Mouse (Mus musculus): ENCODE results near the gene Klhl24.
"Not testable (repeated sequence)": the region's sequence is repeated elsewhere in the genome, so short reads cannot be mapped to it uniquely, and the experiment has no call there.

The Klhl24 gene

DNA sequence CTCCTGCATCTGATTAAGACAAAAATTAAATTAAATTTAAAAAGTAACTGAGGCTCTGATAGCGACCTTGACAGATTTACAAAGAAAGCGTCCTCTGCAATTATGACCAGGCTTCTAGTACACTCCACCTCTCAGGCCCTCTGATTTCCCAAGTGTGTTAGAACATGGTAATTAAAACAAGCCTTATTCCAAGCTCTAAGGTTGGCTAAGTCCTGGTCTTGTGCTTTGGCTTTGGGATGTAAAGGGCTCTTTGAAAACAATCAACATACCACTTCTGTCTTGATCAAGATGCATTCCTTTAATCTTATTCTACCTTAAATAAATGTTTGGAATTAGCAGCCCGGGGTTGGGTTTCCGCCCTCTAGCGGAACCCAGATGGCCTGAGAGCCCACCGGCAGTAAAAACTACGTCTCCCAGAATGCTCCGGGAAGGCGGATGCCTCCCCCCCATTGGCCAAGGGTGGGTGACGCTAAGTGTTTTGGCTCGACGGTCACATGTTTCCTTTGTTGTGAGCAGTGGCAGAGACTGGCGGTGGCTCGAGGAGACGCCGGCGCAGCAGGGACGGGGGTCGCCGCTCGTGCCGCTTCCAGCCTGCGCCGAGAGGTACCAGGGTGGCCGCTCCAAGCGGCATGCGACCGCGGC, at the start of gene Klhl24:
Gene Klhl24 (plus strand): TSS at position 474 of the 642 bp plus-strand sequence.
- peak; percentile 90 for DNase-seq

DNA sequence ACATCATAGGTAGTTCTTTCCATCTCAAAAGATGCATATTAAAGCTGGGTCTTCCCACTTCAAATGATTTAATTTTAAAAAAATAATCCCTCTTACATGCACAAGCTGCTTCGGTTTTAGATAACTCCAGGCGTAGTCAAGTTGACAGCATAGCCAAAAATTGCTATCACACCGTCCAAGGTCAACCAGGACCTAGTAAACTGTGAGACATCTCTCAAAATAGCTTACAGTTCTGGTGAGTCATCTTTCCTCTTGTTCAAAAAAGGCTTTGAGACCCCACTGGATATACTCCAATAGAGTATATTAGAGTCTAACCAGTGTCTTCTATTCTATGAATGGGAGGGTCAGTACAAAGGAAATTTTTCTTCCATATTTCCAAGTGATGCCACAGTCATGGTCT, 44.7 kb upstream of the Klhl24 start:
- DNase-seq: no peak

DNA sequence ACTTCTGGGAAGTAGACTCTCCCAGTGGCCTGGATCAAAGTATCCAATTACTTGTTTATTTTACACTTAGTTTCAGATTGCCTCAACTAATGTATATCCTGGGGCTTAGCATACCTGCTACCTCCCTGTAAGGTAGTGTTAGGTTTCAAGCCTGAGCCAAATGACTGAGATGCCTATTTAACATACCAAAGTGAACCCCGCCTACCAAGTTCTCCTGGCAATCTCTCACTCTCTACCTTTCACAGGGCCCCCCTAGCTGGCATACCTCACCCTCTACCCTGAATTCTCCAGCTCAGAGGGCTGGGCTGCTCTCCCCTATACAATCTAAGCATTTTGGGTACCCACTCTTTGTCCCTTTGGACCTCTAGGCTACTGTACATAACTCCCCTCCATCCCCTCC, 24.6 kb upstream of the Klhl24 start:
- DNase-seq: no peak

DNA sequence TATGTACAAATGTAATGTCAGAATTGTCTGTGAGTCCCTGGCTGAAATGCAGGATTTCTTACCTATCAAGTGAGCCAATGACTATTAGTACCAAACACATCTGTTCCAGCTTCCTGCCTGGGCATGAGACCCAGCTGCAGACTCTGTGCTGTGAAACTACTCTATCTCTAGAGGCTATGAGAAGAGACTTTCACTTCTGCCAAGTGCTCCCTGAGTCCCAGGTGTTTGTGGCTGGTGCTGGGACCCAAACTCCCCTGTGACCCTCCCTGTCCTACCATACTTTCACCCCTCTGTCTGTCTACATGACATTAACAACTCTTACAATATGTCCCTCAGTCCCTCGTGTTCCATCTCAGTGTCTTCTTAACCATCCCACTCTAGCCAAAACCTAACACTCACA, 20.7 kb upstream of the Klhl24 start:
- no peak for DNase-seq

DNA sequence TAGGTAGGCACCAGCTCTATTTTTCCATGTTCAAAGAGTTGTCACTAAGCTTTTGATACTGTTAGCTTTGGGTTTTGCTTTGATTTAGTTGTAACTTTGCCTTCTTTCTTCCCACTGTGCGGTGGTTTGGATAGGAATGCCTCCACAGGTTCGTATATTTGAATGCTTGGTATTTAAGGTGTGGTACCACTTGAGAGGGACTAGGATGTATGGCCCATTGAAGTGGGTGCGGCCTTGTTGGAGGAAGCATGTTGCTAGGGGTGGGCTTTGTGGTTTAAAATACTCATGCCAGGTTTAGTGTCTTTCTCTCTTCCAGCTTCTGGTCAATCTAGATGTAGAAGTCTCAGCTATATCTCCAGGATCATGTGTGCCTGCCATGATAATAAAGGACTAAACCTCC, 17.1 kb upstream of the Klhl24 start:
- no peak for DNase-seq

DNA sequence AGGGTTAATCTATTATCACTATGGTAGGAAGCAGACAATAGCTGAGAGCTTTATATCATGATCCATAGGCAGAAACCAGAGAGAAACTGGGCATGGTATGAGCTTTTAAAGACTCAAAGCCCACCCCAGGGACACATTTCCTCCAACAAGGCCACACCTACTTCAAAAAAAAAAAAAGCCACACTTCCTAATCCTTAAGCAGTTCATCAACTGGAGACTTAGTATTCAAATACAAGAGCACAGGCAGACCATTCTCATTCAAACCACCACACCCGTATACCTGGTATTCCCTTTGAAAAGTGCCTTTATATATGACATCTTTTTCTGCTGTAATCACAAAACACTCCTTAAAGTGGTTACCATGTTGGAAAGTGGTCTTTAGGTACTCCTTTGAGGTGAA, 12.7 kb upstream of the Klhl24 start:
- DNase-seq: no peak

DNA sequence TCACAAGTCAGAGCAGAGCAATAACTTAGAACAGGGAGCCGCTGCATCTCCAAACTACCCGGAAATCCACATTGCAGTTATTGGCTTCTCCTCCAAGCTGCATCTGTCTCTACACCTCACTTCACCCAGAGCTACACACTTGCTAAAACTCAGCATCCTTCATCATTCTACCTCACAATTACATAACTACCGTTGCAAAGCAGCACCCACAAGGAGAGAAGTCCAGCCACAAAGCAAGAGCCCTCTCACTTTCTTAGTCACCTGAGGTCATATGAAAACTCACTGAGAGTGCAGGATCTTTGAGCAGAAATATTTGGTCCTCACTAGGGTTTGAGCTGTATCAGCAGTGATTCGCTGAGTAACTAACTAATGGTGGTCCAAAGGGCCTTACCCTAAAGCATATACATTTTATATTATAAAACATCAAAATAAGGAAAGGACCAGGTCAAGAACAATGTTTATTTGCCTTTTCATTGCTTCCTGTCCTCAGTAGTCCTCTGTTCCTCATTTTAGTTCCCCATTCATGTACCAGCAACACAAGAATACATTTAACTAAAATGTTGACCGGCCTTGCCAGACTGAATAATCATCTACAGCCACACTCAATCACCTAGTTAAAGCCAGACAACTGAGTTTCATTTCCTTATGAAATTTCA, 12.0 kb upstream of the Klhl24 start:
- no peak for DNase-seq

DNA sequence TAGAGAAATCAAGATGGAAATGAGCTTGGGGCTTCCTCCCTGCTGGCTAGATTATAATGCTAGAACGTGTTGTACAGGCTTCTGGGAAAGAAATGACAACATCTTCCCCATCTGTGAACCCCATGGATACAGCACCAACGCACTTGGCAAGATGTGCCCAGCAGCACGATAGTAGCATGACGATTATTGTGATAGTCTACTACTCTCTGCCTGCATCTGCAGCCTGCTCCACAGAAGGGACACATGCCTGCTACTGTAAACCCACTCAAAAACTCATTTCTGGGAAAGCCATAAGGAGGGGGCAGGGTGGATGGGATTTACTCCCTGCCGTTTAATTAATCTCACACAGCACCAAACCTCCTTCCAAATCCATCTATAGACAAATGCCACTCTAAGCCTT, 10.4 kb upstream of the Klhl24 start:
- no peak for DNase-seq

DNA sequence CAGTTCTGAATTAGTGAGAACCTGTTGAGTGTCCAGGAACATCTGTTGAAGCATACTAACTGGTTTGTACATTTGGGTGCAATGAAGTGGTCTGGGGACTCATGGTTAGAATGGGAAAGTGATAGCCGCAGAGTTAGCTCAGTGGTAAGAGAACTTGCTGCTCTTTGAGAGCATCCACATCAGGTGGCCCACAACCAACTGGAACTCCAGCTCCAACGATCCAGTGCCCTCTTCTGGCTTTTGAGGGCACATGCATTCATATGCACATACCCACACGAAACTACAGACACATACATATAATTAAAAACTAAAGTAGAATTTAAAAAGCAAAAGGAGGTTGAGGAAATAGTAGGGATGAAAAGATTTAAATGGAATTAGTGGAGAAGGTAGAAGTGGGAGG, 7.7 kb upstream of the Klhl24 start:
- DNase-seq: no peak

DNA sequence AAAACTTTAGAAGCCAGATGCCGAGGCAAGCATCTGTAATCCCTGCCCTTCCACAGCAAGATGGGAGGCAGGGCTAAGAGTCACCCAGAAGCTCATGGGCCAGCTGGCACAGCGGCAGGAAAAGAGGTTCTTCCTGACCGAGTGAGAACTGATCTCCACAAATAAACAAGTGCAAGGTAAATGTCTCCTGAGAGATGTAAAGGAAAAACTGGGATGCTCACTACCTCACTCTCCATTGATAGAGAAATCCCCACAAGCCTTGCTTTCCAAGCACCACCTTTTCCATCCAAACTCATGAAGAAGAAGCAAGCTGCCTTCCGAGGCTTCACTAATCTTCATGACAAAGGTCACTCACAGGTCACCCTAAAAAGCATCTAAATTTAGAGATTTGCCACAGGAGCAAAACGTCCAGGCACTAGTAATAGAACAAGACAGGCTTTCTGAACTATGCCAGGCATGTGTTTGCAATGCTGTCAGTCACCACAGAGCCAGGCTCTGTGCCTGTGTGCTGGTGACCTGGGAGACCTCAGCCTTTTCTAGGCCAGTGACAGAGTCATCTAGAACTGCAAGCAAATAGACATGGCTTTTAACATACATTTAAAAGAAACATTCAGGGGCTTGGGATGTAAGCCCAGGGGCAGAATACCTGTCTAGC, 6.3 kb upstream of the Klhl24 start:
- DNase-seq: no peak

DNA sequence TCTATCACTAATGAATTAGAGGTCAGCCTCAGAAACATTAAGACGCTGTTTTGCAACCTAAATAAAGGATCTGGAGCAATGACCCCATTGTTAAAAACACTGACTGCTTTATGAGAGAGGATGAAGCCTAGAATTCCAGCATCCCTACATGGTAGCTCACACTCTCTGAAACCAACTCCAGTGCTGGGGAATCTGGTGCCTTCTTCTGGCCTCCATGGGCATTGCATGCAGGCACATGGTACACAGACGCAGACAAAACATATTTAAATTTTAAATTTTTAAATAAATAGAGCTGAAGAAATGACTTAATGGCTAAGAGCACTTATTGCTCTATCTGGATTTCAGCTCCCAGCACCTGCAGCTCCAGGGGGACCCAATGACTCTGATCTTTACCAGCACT, 1.4 kb upstream of the Klhl24 start:
- no peak for DNase-seq

DNA sequence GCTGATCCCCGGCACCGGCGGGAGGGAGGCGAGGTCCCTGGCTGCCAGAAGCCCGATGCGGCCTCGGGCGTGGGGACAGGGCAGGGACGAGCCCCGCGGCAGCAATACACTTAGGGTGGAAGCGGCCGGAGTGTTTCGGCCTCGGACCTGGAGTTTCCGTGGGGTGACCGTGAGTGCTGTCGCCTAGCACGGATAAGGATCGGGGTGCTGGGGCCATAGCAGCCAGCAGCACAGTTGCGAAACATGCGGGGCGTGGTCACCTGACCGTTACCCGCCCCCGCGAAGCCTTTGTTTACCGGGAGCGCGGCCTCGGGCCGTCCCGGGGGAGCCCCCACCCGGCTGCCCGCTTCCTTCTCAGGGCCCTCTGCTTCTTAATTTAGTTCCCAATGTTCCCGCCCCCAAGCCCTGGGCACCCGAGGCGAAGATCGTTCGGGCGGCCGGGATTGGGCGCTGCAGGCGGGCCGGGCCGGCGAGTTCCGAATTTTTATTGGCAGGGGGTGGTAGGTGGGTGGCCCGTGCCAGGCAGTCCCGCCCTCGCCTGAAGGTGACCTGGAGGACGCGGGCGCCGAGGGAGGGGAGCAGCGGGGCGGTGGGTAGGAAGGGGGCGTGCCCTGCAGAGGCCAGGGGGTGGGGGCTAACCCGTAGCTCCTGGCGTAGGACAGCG, 501 bp downstream of the Klhl24 start:
- DNase-seq: peak; percentile 90

DNA sequence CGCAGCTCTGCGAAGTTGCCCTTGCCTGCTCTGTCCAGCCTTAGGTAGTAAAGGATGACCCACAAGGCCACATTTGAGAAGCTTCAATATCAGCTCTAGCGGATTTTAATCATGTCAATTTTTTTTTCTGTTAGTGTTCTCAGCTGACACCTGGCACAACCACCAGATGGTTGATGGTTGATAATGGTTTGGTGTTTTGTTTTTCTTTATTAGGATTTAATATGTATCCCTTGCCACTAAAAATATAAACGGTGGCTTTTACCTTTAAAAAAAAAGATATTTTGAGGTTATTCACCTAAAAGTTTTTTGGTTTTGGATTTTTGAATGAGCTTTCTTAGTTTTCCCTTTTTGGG, 1.0 kb downstream of the Klhl24 start:
- DNase-seq: no peak

DNA sequence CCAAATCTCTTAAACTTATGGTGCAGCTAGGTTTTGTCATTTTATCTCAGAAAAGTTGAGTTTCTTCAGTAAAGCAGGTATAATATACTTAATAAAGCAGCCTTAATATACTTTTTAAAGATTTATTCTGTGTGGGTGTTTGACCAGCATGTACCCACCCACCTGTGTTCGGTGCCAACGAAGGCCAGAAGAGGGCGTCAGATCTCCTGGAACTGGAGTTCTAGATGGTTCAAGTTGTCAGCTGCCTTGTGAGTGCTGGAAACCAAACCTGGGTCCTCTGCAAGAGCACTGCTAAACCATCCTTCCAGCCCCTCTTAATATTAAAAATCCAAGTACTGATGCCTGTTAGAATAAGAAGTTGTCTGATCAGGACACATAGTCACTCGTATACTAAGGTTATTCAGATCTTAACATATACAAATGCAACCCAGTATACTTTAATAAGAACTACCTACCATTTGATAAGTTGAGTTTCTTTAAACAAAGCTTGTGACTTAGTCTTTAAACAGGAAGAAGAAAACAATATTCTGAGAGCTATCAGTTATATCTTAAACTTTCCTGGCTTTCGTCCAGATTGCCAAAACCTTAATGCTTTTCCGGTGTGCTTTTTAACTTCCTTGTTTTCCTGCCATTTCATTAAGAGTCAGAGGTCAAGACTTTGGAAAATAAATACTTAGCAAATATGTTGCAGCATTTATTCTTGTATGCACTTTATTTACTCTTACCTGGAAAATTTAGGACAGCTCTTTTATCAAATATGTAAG, 1.7 kb downstream of the Klhl24 start:
- DNase-seq: peak; percentile 17

DNA sequence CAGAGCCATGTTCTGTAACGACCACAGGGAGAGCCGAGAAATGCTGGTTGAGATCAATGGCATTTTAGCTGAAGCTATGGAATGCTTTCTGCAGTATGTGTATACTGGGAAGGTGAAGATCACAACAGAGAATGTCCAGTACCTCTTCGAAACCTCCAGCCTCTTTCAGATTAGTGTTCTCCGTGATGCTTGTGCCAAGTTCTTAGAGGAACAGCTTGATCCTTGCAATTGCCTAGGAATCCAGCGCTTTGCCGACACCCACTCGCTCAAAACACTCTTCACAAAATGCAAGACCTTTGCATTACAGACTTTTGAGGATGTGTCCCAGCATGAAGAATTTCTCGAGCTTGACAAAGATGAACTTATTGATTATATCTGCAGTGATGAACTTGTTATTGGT, 9.7 kb downstream of the Klhl24 start:
- no peak for DNase-seq

DNA sequence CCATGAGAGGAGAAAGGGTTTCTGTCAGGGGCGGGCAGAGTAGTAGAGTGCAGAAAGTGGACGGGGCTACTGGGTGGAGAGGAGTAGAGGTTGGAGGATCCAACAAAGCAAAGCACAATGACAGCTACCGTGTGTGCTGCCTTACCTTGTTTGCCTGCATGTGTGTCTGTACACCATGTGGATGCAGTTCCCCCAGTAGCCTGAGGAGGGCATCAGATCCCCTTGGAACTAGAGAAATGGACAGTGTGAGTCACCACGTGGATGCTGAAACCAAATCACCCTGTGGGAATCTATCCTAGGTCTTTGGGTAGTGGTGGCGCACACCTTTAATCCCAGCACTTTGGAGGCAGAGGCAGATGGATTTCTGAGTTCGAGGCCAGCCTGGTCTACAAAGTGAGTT, 11.6 kb downstream of the Klhl24 start:
- no peak for DNase-seq

DNA sequence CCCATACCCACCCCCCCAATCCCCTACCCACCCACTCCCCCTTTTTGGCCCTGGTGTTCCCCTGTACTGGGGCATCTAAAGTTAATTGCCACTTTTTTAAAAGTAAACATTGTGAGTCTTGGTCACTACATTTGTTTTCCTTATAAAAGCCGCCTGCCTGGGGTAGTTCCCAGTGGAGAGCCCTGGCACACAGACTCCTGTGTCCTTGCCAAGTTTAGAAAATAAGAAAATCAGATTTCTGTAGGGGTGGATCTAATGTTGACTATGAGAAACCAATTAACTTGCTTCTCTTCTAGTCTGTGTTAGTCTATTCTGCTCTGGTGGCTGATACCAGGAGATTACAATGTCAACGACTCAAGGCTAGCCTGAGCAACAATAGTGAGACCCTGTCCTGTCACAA, 15.3 kb downstream of the Klhl24 start:
- no peak for DNase-seq

DNA sequence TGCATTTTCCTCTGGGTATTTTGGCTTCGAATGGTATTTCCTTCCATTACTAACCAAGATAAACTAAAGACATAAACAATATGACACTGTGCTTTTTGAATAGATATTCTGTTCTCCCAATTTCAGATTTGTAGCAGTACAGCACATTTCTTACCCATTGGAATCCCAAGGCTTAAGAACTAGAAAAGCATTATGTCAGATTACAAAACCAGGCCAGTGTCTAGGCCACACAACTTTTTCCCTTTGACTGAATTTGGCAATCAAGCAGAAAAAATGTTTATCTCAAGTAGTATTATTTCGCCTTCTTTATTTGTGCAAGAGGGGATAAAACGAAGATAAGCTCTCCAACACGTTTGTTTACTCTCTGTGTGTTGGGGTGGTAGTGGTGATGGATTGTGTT, 18.7 kb downstream of the Klhl24 start:
- no peak for DNase-seq

DNA sequence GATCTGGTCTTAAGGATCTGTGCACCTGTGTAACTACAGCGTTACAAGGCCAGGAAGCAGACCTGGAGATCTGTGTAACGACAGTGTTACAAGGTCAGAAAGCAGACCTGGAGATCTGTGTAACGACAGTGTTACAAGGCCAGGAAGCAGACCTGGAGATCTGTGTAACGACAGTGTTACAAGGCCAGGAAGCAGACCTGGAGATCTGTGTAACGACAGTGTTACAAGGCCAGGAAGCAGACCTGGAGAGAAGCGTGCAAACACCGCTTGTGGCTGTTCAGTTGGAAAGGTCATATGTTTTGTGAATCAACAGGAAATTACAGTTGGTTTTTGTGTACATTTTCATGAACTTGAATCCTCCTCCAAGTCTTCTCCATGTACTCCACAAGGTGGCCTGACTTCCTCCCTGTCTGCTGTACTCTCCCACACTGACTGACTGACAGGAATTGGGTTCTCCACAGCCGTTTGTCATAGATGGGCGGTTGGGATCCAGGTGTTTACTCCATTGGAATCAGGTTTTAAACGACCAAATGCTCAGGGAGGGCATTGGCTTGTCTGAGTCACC, 29.1 kb downstream of the Klhl24 start:
- DNase-seq: not testable (repeated sequence)

DNA sequence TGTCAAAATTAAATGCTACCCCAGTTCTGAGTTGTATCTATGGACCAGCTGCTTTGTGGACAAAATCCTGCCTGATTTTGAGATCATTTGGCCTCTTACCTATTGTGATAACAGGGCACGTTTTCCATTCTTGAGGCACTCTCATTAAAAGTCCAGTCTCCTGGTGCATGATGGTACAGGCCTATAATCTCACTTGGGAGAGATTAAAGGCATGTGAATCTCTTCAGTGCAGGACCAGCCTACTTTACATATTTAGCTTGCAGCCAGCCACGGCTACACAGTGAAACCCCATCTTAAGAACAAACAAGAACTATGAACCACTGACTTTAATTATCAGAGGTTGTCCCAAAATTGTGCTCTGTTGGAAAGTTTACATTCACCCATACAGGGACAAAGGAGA, 33.1 kb downstream of the Klhl24 start:
- DNase-seq: no peak

DNA sequence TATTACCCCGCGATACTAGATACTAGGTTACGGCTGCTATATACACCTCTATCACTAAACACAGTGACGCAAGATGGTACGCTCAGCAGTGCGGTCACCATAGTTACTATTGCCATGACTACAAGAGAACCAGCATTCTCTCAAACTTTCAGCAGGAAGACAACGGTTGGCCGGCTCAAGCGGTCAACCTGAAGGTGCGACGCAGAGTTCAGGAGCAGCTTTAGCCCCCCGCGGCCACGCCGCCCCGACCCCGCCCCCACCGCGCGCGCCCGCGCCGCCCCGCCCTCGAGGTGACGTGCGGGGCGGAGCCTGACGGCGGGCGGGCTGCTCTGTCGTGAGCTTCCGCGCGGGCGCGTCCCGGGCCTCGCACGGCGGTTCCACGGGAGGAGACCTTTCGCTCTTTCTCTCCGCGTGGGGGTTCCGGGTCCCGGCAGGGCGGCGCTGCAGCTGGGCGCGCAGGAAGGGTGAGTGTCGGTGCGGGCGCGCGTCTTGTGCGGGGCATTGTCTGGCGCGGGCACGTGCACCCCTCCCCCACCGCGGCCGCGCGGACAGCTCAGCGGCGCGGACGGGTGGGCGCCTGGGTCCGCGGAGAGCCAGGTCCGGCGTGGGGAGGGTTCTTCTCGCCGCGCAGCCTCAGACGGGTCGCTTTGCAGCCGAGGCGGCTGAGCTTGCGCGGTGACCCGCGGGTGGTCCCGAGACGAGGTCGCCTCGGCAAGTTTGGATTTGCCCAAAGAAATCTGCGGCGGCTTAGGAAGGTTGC, 43.6 kb downstream of the Klhl24 start, which contains the start of gene Yeats2:
Gene Yeats2 (plus strand): TSS at position 292 of the 760 bp plus-strand sequence.
- DNase-seq: peak; percentile 80

DNA sequence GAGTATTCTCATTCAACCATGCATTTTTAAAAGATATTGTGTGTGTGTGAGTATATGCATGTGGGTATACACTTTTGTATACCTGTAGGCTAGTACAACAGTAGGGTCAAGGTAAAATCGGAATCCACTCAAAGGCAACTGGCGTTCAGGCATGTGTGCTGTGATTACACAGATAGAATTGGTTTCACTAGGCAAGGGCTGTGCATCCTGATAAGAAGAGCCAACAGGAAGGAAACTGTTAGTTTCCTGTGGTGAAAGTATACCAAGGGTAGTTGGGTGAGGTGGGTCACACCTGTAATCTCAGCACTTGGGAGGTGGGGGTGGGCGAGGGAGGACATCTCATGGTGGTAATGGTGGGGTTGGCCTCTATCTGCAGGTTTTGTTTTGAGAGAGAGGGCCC, 47.2 kb downstream of the Klhl24 start:
- no peak for DNase-seq

Data from cerebellum, adult 11 months (tissue).